Mouse (Mus musculus) forebrain, postnatal 0 days (tissue): ENCODE data around the gene Pnpla2. TPM values are rescaled to one million over a fixed set of nuclear protein-coding genes. Genes with fewer than 3 reads are reported as not detected.

Source experiments
- ATAC-seq: fragments of 200-750 bp; cut with Nextera tagmentation; 2 replicates; pipeline ENCODE4 v1.8.0; 2017; ENCODE audit warnings: mild to moderate bottlenecking, moderate library complexity
- DNase-seq: peaks from one replicate; pipeline ENCODE4 v3.0.0-alpha.2; 2015
- H3K27ac ChIP-seq: fragments of 300-500 bp; sonication (generic); 2 replicates; pipeline ENCODE4 v1.5.1; 2014; ENCODE audit warnings: low read depth, mild to moderate bottlenecking, antibody characterized with exemption, low read length, moderate library complexity, mixed read lengths
- H3K27me3 ChIP-seq: fragments of 300-500 bp; sonication (generic); 2 replicates; pipeline ENCODE4 v1.6.1; 2014; ENCODE audit warnings: mild to moderate bottlenecking, low read length, mixed read lengths; ENCODE audit not compliant: insufficient read depth
- H3K36me3 ChIP-seq: fragments of 300-500 bp; sonication (generic); 2 replicates; pipeline ENCODE4 v1.6.1; 2014; ENCODE audit warnings: mild to moderate bottlenecking, moderate library complexity; ENCODE audit not compliant: insufficient read depth
- H3K4me1 ChIP-seq: fragments of 300-500 bp; sonication (generic); 2 replicates; pipeline ENCODE4 v1.6.1; 2014; ENCODE audit warnings: antibody characterized with exemption; ENCODE audit not compliant: insufficient read depth
- H3K4me2 ChIP-seq: fragments of 300-500 bp; sonication (generic); 2 replicates; pipeline ENCODE4 v1.6.1; 2014; ENCODE audit warnings: low read depth, mild to moderate bottlenecking, moderate library complexity
- H3K4me3 ChIP-seq: fragments of 300-500 bp; sonication (generic); 2 replicates; pipeline ENCODE4 v1.5.1; 2014; ENCODE audit warnings: low read depth, low read length, mixed read lengths
- H3K9ac ChIP-seq: fragments of 300-500 bp; sonication (generic); 2 replicates; pipeline ENCODE4 v1.6.1; 2014; ENCODE audit warnings: mild to moderate bottlenecking
- H3K9me3 ChIP-seq: fragments of 300-500 bp; sonication (generic); 2 replicates; pipeline ENCODE4 v1.6.1; 2016; ENCODE audit warnings: low read length
- CTCF ChIP-seq: sonication (generic); IDR thresholded peaks from 2 replicates; pipeline ENCODE4 v1.5.1; 2016; ENCODE audit warnings: antibody characterized with exemption, control low read depth, low read depth
- WGBS: fragments of 180-500 bp; shearing (Covaris S2); extraction: QIAGEN DNeasy Blood & Tissue Kit; methylation state at CpG from one replicate; pipeline ENCODE4 v1.1.7; 2014; 5-methylcytosine and 5-hydroxymethylcytosine counted together
- polyA plus RNA-seq: library from polyadenylated mRNA; unstranded; fragments of >200 nt; fragmentation: Nextera tagmentation; extraction: Ambion mirVana; gene quantifications from 2 replicates; pipeline ENCODE4 v1.2.1, GENCODE M21; 2015
- total RNA-seq: library from RNA; depleted of rRNA; stranded (reverse); fragments of >200 nt; gene quantifications from 2 replicates; pipeline ENCODE4 v1.2.3, GENCODE M21; 2014

Gene Pnpla2
- total and polyA plus RNA-seq, 2 experiments from 2014 or later: 7.7 to 22.4 TPM

- no peak for TF ChIP-seq CTCF
Measured at GRCm38 (mm10) chr7:141451928-141452327, 3.1 kb upstream of the Pnpla2 start.

GRCm38 (mm10) chr7:141453636-141454035 is 1.4 kb upstream of the Pnpla2 start:
- Histone ChIP-seq H3K4me3 (no peak overlapping the region), H3K4me2 (no peak overlapping the region), H3K27ac (no peak overlapping the region), H3K36me3 (peaks cover 33% of the 10 kb centered on the region), H3K4me1 (peaks cover 9% of the 10 kb centered on the region), H3K9me3 (no peaks in the 10 kb centered on the region), H3K9ac (no peak overlapping the region), H3K27me3 (no peaks in the 10 kb centered on the region)
- no peak for DNase-seq
- no peak for ATAC-seq
- 73% methylated on average over 2 of the region's 2 CpGs for WGBS
- no peak for TF ChIP-seq CTCF

More at GRCm38 (mm10) chr7:141451928-141452327, 3.1 kb upstream of the Pnpla2 start:
- DNase-seq (no peak), ATAC-seq (no peak)
- Histone ChIP-seq H3K9ac (no peak overlapping the region), H3K4me1 (peaks cover 15% of the 10 kb centered on the region), H3K4me3 (no peak overlapping the region), H3K36me3 (peaks cover 33% of the 10 kb centered on the region), H3K9me3 (no peaks in the 10 kb centered on the region), H3K27ac (no peak overlapping the region), H3K4me2 (no peak overlapping the region), H3K27me3 (no peaks in the 10 kb centered on the region)

GRCm38 (mm10) chr7:141455610-141456314 is 764 bp downstream of the Pnpla2 start:
- Histone ChIP-seq H3K4me1 (peaks cover 9% of the 10 kb centered on the region), H3K36me3 (peaks cover 32% of the 10 kb centered on the region), H3K27me3 (peaks cover 3% of the 10 kb centered on the region; the same call in 1 of the 2 replicates), H3K4me3 (peak overlapping the region; percentile 56), H3K4me2 (peak overlapping the region; percentile 92), H3K27ac (peak overlapping the region; percentile 66), H3K9me3 (no peaks in the 10 kb centered on the region), H3K9ac (peak overlapping the region; percentile 65)
- ATAC-seq: peak; percentile 12
- DNase-seq: no peak
- 2% methylated on average over 23 of the region's 23 CpGs for WGBS
- TF ChIP-seq CTCF: no peak

GRCm38 (mm10) chr7:141456739-141457138 is 1.7 kb downstream of the Pnpla2 start:
- H3K9me3 ChIP-seq: no peaks in the 10 kb centered on the region
- ATAC-seq (no peak), DNase-seq (no peak)
- H3K27me3 ChIP-seq: peaks cover 13% of the 10 kb centered on the region
- H3K4me3 ChIP-seq: no peak overlapping the region
- H3K27ac ChIP-seq: no peak overlapping the region
- WGBS: 89% methylated on average over 6 of the region's 6 CpGs
- H3K4me1 ChIP-seq: peaks cover 9% of the 10 kb centered on the region
- peak overlapping the region; percentile 92; the same call in 1 of the 2 replicates for H3K4me2 ChIP-seq
- peaks cover 23% of the 10 kb centered on the region for H3K36me3 ChIP-seq
- TF ChIP-seq CTCF: no peak
- no peak overlapping the region for H3K9ac ChIP-seq

- H3K27ac ChIP-seq: no peak overlapping the region
- H3K9me3 ChIP-seq: no peaks in the 10 kb centered on the region
- TF ChIP-seq CTCF: no peak
- DNase-seq: no peak
- peaks cover 9% of the 10 kb centered on the region for H3K4me1 ChIP-seq
- no peak overlapping the region for H3K4me3 ChIP-seq
- ATAC-seq: no peak
- H3K9ac ChIP-seq: no peak overlapping the region
- peaks cover 18% of the 10 kb centered on the region for H3K36me3 ChIP-seq
- WGBS: 95% methylated on average over 14 of the region's 14 CpGs
- peaks cover 17% of the 10 kb centered on the region for H3K27me3 ChIP-seq
- H3K4me2 ChIP-seq: no peak overlapping the region
Measured at GRCm38 (mm10) chr7:141457236-141457635, 2.2 kb downstream of the Pnpla2 start.

- Histone ChIP-seq H3K27me3 (peaks cover 23% of the 10 kb centered on the region), H3K36me3 (peaks cover 16% of the 10 kb centered on the region), H3K4me1 (peaks cover 9% of the 10 kb centered on the region), H3K27ac (no peak overlapping the region), H3K9ac (no peak overlapping the region), H3K4me3 (no peak overlapping the region), H3K4me2 (no peak overlapping the region), H3K9me3 (no peaks in the 10 kb centered on the region)
- 76% methylated on average over 15 of the region's 15 CpGs for whole genome bisulfite sequencing
- TF ChIP-seq CTCF: peak; percentile 48
- ATAC-seq: no peak
- DNase-seq: no peak
Measured at GRCm38 (mm10) chr7:141457986-141458660, 3.1 kb downstream of the Pnpla2 start.

GRCm38 (mm10) chr7:141458661-141459060 is 3.7 kb downstream of the Pnpla2 start:
- no peak overlapping the region for H3K9ac ChIP-seq
- H3K27me3 ChIP-seq: peaks cover 23% of the 10 kb centered on the region
- no peak for ATAC-seq
- DNase-seq: no peak
- H3K27ac ChIP-seq: no peak overlapping the region
- H3K4me3 ChIP-seq: no peak overlapping the region
- H3K4me1 ChIP-seq: peaks cover 9% of the 10 kb centered on the region
- no peaks in the 10 kb centered on the region for H3K9me3 ChIP-seq
- WGBS: 90% methylated on average over 11 of the region's 11 CpGs
- no peak overlapping the region for H3K4me2 ChIP-seq
- no peak for TF ChIP-seq CTCF
- H3K36me3 ChIP-seq: peaks cover 16% of the 10 kb centered on the region
